Mouse (Mus musculus) liver, embryonic 12.5 days (tissue): ENCODE data around the gene BC049715. TPM values are rescaled to one million over a fixed set of nuclear protein-coding genes. Genes with fewer than 3 reads are reported as not detected.
"Not testable (repeated sequence)": the region's sequence is repeated elsewhere in the genome, so short reads cannot be mapped to it uniquely, and the experiment has no call there.

Experiments used
- ATAC-seq: fragments of 200-750 bp; cut with Nextera tagmentation; 2 replicates; pipeline ENCODE4 v1.8.0; 2017; ENCODE audit warnings: moderate number of reproducible peaks, mild to moderate bottlenecking, moderate library complexity
- H3K27ac ChIP-seq: fragments of 300-500 bp; sonication (generic); 2 replicates; pipeline ENCODE4 v1.5.1; 2016; ENCODE audit warnings: mild to moderate bottlenecking
- H3K27me3 ChIP-seq: fragments of 300-500 bp; sonication (generic); replicated peaks from 2 replicates; pipeline ENCODE4 v1.6.1; 2016; ENCODE audit warnings: mild to moderate bottlenecking, moderate library complexity
- H3K36me3 ChIP-seq: fragments of 300-500 bp; sonication (generic); 2 replicates; pipeline ENCODE4 v1.6.1; 2016; ENCODE audit warnings: mild to moderate bottlenecking, moderate library complexity
- H3K4me1 ChIP-seq: fragments of 300-500 bp; sonication (generic); 2 replicates; pipeline ENCODE4 v1.6.1; 2016
- H3K4me2 ChIP-seq: fragments of 300-500 bp; sonication (generic); 2 replicates; pipeline ENCODE4 v1.6.1; 2016; ENCODE audit warnings: mild to moderate bottlenecking, moderate library complexity
- H3K4me3 ChIP-seq: fragments of 300-500 bp; sonication (generic); 2 replicates; pipeline ENCODE4 v1.5.1; 2016; ENCODE audit warnings: mild to moderate bottlenecking, moderate library complexity
- H3K9ac ChIP-seq: fragments of 300-500 bp; sonication (generic); 2 replicates; pipeline ENCODE4 v1.6.1; 2016; ENCODE audit warnings: mild to moderate bottlenecking, moderate library complexity
- H3K9me3 ChIP-seq: fragments of 300-500 bp; sonication (generic); replicated peaks from 2 replicates; pipeline ENCODE4 v1.6.1; 2016; ENCODE audit warnings: mild to moderate bottlenecking, moderate library complexity
- WGBS: fragments of 180-500 bp; shearing (Covaris S2); methylation state at CpG from one replicate; pipeline ENCODE4 v1.1.7; 2016; ENCODE audit not compliant: insufficient replicate concordance; 5-methylcytosine and 5-hydroxymethylcytosine counted together
- polyA plus RNA-seq: library from polyadenylated mRNA; unstranded; fragments of >200 nt; fragmentation: Nextera tagmentation; extraction: Ambion mirVana; gene quantifications from 2 replicates; pipeline ENCODE4 v1.2.1, GENCODE M21; 2016

Gene BC049715
- 1.2 and 1.3 TPM in 2 replicates for polyA plus RNA-seq

DNA sequence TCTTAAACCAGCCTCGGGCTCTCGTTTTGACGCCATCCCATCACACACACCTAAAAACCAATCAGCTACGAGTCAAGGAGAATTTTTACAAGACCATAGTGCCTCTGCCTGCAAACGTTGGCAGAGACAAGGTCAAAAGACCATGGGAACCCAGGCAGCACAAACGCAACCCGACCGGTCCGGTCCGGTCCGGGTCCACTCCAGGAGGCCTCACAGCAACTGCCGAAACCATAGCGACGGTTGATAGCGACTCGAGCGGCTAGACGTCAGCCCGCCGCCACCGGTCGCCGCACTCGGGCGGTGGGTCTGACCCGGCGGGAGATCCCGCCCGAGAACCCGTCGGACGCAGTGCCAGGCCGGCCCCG is at the start of gene BC049715:
TSS of gene BC049715 (plus strand) at position 111 of the 365 bp plus-strand sequence.
- peak; percentile 35; the same call in 1 of the 2 replicates for ATAC-seq
- Histone ChIP-seq H3K27ac (peak within 1 kb of the TSS; percentile 87), H3K4me3 (peak within 1 kb of the TSS; percentile 97), H3K4me1 (peaks cover 16% of the 10 kb centered on the region), H3K4me2 (peak within 1 kb of the TSS; percentile 87), H3K36me3 (peaks cover 30% of the 10 kb centered on the region), H3K9ac (peak within 1 kb of the TSS; percentile 98), H3K9me3 (no peaks in the 10 kb centered on the region), H3K27me3 (0 out of 2 replicates have a peak, but pooled peaks cover 3% of the 10 kb centered on the region)
- under 1% methylated on average over 34 of the region's 34 CpGs for whole genome bisulfite sequencing

DNA sequence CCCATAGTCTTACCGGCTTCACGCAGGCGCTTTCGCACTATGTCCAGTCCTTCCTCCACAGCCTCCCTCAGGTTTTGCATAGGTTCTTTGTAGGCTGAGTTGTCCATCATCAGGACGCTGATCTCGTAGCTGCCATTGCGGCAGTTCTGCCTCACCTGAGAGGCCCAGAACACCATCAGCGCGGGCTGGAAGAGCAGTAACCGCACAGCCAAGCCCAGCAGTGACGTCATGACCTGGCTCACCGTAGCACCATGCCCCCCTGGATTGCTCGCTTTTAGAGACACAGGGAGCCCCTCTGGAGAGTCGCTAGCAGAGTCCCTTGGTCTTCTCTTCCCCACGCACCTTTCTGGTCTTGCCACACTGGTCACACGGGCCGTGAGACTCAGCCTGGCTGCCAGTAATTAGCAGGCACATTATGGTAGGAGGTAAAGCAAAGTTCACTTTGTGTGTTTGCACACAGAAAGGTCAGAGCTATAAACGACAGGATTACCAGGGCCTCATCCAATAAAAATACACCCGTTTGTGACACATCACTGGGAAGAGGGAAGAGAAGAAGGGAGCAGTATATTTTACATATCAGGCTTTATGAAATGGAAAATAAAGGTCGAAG is 45.9 kb upstream of the BC049715 start, which contains the start of gene Gucy2c:
TSS of gene Gucy2c (minus strand) at position 389 of the 610 bp plus-strand sequence.
- Histone ChIP-seq H3K9ac (no peak within 1 kb of the TSS), H3K4me2 (no peak within 1 kb of the TSS), H3K36me3 (no peaks in the 10 kb centered on the region), H3K4me1 (no peaks in the 10 kb centered on the region), H3K4me3 (no peak within 1 kb of the TSS), H3K27me3 (peaks cover 7% of the 10 kb centered on the region; the same call in 1 of the 2 replicates), H3K9me3 (no peaks in the 10 kb centered on the region), H3K27ac (no peak within 1 kb of the TSS)
- ATAC-seq = no peak
- WGBS = 72% methylated on average over 20 of the region's 20 CpGs

DNA sequence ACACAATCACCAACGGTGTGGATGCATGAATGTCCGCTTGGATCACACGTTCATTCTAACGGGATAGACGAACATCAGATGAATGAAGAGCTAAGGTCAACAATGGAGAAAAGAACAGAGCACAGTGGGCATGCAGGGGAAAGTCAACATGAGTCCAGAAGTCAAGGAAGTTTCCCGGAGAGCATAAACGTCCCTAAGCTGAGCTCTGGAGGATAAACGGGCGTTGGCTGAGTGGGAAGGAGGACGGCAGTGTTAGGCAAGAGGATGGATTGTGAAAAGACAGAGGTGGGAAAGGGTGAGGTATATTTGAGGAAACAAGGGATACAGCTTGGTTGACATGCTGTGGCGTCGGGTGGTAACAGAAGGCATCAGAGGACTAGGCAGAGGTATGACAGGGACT is 45.3 kb upstream of the BC049715 start:
- no peaks in the 10 kb centered on the region for H3K9me3 ChIP-seq
- WGBS = 77% methylated on average over 12 of the region's 12 CpGs
- H3K4me1 ChIP-seq = no peaks in the 10 kb centered on the region
- peaks cover 7% of the 10 kb centered on the region; the same call in 1 of the 2 replicates for H3K27me3 ChIP-seq
- no peaks in the 10 kb centered on the region for H3K36me3 ChIP-seq
- no peak overlapping the region for H3K27ac ChIP-seq
- H3K4me2 ChIP-seq = no peak overlapping the region
- H3K9ac ChIP-seq = no peak overlapping the region
- no peak overlapping the region for H3K4me3 ChIP-seq
- no peak for ATAC-seq

DNA sequence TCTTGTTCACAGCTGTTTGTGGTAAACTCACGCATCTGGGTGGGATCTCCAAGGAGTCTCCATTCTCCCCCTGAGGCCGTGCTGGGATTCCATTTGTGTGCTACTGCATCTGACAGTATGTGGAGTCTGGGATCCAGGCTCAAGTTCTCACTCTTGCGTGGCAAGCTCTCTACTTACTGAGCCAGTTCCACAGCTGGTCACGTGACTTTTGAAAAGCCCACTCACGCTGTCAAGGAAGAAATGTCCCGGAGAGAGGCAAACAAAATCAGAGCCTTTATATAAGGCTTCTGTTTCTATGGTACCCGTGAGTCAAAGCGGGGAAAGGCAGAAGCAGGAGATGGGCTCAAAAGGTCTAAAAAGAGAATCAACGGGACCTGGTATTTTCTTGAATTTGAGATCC is 44.7 kb upstream of the BC049715 start:
- H3K9ac ChIP-seq = no peak overlapping the region
- no peak for ATAC-seq
- H3K4me3 ChIP-seq = no peak overlapping the region
- no peak overlapping the region for H3K27ac ChIP-seq
- no peaks in the 10 kb centered on the region for H3K4me1 ChIP-seq
- no peaks in the 10 kb centered on the region for H3K36me3 ChIP-seq
- no peaks in the 10 kb centered on the region for H3K9me3 ChIP-seq
- H3K27me3 ChIP-seq = peaks cover 7% of the 10 kb centered on the region; the same call in 1 of the 2 replicates
- no peak overlapping the region for H3K4me2 ChIP-seq
- 72% methylated on average over 9 of the region's 9 CpGs for WGBS

DNA sequence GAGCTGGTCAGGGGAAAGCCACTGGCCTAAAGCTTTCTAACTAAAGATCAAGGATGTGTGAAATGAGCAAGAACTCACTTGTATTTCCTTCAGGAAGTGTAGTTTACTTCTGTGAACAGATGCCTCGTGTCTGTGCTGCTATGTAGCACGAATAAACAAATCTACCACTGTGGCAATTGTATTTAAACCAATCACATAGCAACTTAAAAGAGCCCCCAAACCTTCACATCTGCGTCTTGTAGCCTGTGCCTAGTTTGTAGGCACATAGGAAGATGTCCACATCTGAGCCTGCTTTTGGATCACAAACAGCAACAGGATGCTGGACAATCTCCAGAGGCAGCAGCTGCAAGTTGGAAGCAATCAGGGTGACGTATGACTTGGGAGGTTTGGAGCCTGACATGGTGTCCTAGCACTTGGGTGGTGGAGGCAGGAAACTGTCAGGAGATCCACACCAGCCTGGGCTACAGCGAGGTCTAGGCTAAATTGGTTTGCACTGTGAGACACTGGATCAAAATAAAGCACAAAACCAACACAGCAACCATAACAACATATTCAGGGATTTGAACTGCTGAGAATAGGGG is 37.9 kb upstream of the BC049715 start:
- ATAC-seq = no peak
- WGBS = 48% methylated on average over 5 of the region's 5 CpGs

DNA sequence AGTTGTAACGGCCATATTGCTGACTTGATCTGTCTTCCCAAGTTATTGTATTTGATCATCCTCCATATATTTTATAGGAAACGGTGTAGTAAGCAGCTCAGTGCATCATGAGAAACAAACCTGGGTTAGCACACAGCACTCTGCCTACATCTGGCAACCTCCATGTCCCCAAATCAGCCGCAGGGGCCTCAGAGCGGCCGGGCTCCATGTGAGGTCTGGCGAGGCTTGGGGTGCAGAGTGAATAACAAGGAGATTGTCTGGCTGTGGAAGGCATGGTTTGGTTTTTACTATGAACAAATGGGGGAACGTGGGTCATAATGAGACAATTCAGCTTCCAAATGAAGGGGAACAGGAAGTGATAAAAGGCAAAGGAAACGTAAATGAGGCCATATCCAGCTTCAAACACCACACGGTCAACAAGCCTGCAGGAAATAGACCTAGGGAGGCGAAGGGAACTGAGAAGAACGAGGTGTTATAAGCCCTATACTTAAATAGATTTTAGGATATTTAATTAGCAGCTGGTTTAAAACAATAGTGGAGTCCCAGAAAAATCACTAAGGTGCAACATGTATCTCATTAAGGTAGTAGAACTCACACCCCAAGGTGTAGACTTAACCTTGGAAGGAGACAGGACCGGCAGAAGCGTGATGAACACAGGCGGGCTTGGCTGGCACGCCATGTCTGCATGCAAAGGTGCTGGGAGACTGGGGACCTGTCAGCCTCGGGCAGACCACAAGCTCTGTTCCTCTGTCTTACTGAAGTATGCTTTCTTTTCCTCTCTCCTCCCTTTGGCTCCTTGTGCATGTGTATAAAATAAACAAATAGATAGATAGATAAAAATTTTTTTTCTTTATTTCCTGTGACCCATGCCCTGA is 34.3 kb upstream of the BC049715 start:
- Histone ChIP-seq H3K27me3 (peaks cover 31% of the 10 kb centered on the region), H3K9me3 (no peaks in the 10 kb centered on the region), H3K4me3 (peak overlapping the region; percentile 49), H3K4me2 (peak overlapping the region; percentile 74), H3K36me3 (no peaks in the 10 kb centered on the region), H3K4me1 (peaks cover 44% of the 10 kb centered on the region), H3K27ac (no peak overlapping the region), H3K9ac (peak overlapping the region; percentile 66)
- WGBS = 23% methylated on average over 16 of the region's 16 CpGs
- ATAC-seq = no peak

More for the DNA sequence above, 37.9 kb upstream of the BC049715 start:
- Histone ChIP-seq H3K9ac (no peak overlapping the region), H3K27ac (no peak overlapping the region), H3K4me3 (no peak overlapping the region), H3K27me3 (peaks cover 27% of the 10 kb centered on the region), H3K36me3 (no peaks in the 10 kb centered on the region), H3K4me1 (peaks cover 17% of the 10 kb centered on the region), H3K9me3 (no peaks in the 10 kb centered on the region), H3K4me2 (no peak overlapping the region)

DNA sequence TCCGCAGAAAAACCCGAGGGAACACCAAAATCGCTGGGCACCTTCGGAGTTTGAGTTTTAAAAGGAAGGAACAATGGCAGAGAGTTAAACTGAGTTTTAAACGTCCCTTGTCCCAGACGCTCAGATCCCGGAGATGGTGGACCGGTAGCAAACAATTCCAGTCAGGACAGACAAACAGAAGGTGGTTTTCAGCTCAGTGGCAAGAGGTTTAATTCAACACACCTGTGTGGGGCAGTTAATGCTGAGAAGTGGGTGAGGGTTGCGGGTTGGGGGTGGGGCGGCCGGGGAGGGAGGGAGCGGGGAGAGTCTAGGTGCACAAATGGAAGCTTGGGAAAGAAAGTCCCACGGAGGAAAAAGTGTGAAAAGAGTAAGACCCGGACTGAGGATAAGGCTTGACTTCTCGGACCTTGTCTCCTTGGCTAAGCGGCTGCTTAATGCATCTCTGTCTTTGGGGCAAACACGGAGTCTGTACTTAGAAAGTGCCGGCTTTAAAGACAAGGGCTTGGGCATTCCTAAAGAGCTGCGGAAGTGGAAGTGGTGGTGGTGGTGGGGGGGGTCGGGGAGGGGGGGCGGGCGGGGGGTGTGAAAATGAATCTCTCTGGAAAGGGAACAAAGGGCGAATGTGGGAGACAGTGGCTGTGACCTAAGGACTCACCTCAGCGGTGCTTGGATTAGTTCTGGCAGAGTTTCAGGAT is 33.4 kb upstream of the BC049715 start:
- Histone ChIP-seq H3K9me3 (no peaks in the 10 kb centered on the region), H3K36me3 (no peaks in the 10 kb centered on the region), H3K4me3 (peak overlapping the region; percentile 49), H3K4me2 (peak overlapping the region; percentile 74), H3K27ac (no peak overlapping the region), H3K4me1 (peaks cover 52% of the 10 kb centered on the region), H3K27me3 (peaks cover 31% of the 10 kb centered on the region), H3K9ac (peak overlapping the region; percentile 66)
- 3% methylated on average over 21 of the region's 24 CpGs for WGBS
- ATAC-seq = no peak

DNA sequence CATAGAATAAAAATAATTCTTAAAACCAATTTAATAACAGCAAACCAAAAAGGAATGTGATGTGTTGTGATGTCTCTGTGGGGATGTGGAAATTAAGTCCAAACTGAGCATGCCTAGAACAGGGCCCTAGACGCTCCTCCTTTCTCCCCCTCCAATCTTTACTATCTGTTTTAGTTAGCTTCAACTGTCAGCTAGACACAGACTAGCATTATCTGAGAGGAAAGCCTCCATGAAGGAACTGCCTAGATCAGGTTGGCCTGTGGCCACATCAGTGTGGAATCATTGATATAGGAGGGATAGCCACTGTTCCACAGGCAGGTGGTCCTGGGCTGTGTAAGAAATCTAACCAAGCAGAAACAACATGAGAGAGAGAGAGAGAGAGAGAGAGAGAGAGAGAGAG is 32.3 kb upstream of the BC049715 start:
- no peak overlapping the region for H3K9ac ChIP-seq
- H3K27ac ChIP-seq = no peak overlapping the region
- ATAC-seq = peak; percentile 26; the same call in 1 of the 2 replicates
- peaks cover 31% of the 10 kb centered on the region for H3K27me3 ChIP-seq
- 25% methylated on average over 1 of the region's 1 CpGs for WGBS
- no peak overlapping the region for H3K4me2 ChIP-seq
- H3K36me3 ChIP-seq = no peaks in the 10 kb centered on the region
- no peaks in the 10 kb centered on the region for H3K9me3 ChIP-seq
- peaks cover 59% of the 10 kb centered on the region for H3K4me1 ChIP-seq
- no peak overlapping the region for H3K4me3 ChIP-seq

DNA sequence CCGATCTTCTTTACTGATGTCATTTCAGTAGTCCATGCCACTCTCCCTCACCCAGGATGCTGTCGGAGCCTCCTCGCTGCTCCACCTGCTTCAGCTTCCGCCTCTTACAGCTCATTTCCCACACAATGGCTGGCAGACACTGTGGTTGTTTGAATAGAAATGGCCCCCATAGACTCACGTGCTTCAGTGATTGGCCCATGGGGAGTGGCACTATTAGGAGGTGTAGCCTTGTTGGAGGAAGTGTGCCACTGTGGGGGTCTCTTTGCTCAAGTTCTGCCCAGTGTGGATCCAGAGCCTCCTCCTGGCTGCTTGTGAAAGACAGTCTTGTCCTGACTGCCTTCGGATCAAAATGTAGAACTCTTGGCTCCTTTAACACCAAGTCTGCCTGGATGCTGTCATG is 31.6 kb upstream of the BC049715 start:
- peaks cover 65% of the 10 kb centered on the region for H3K4me1 ChIP-seq
- no peaks in the 10 kb centered on the region for H3K9me3 ChIP-seq
- H3K4me3 ChIP-seq = no peak overlapping the region
- WGBS = 60% methylated on average over 6 of the region's 6 CpGs
- no peak for ATAC-seq
- no peaks in the 10 kb centered on the region for H3K36me3 ChIP-seq
- H3K27me3 ChIP-seq = peaks cover 31% of the 10 kb centered on the region
- H3K4me2 ChIP-seq = no peak overlapping the region
- no peak overlapping the region for H3K27ac ChIP-seq
- H3K9ac ChIP-seq = no peak overlapping the region

DNA sequence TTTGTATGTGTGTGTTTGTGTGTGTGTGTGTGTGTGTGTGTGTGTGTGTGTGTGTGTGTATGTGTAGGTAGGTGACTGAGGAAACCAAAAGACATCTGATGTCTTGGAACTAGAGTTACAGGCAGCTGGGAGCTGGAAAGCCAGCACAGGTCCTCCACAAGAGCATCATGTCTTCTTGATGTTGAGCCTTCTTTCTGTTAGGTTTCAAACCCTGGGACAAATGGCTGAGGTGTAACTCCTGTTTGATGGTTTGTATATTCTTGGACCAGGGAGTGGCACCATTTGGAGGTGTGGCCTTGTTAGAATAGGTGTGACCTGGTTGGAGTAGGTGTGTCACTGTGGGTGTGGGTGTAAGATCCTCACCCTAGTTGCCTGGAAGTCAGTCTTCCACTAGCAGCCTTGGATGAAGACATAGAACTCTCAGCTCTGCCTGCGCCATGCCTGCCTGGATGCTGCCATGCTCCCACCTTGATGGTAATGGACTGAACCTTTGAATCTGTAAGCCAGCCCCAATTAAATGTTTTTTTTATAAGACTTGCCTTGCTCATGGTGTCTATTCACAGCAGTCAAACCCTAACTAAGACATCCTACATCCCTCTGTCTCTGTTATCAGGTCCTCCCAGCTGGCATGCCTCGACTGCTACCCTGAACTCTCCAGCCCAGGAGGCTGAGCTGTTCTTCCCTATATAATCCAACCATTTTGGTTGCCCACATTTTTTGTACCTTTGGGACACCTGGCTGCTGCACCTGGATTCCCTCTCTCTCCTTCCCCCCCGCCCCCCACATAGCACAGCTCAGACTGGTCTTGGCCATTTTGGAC is 29.3 kb upstream of the BC049715 start:
- H3K4me1 ChIP-seq = peaks cover 77% of the 10 kb centered on the region
- peak overlapping the region; percentile 54 for H3K4me3 ChIP-seq
- peak overlapping the region; percentile 94 for H3K27ac ChIP-seq
- peak overlapping the region; percentile 71 for H3K9ac ChIP-seq
- not testable (repeated sequence) for H3K9me3 ChIP-seq, H3K36me3 ChIP-seq
- 54% methylated on average over 3 of the region's 3 CpGs for WGBS
- ATAC-seq = peak; percentile 96
- peak overlapping the region; percentile 63 for H3K4me2 ChIP-seq
- H3K27me3 ChIP-seq = peaks cover 15% of the 10 kb centered on the region

DNA sequence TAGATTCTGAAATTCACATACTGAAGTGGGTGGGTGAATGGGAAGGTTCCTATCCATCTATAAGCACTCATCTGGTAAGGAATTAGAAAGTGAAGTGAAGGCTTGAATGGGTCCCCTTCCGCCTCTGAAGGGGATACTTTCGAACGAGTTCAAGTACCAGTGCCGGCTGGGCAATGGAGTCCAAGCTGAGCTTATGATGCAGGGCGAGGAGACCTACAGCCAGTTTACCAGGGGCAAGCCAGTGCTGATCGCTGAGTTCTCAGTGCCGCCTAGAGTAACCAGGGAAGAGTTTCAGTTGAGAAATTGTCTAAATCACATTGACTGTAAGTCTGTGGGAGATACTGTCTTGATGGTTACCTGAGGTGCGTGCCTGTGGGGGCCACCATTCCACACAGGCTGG is 26.7 kb upstream of the BC049715 start:
- Histone ChIP-seq H3K4me3 (no peak overlapping the region), H3K27me3 (peaks cover 2% of the 10 kb centered on the region; the same call in 1 of the 2 replicates), H3K9ac (no peak overlapping the region), H3K4me2 (no peak overlapping the region), H3K27ac (peak overlapping the region; percentile 24; the same call in 1 of the 2 replicates), H3K4me1 (peaks cover 68% of the 10 kb centered on the region), H3K36me3 (no peaks in the 10 kb centered on the region), H3K9me3 (no peaks in the 10 kb centered on the region)
- WGBS = 86% methylated on average over 8 of the region's 8 CpGs
- ATAC-seq = no peak
